Mouse (Mus musculus) layer of hippocampus, adult 9-10 months (tissue): Measurements from ENCODE around the gene Jrkl.

Source experiments
- DNase-seq: peaks from one replicate; pipeline ENCODE4 v3.0.0; 2022; ENCODE audit warnings: low spot score

Gene Jrkl

GRCm38 (mm10) chr9:13245481-13245880 lies at the start of gene Jrkl:
Gene Jrkl (minus strand): TSS chr9:13245829.
- peak; percentile 27 for DNase-seq

- no peak for DNase-seq
Measured at GRCm38 (mm10) chr9:13287482-13287881, 41.9 kb upstream of the Jrkl start.

- no peak for DNase-seq
Measured at GRCm38 (mm10) chr9:13273219-13273618, 27.6 kb upstream of the Jrkl start.

- DNase-seq = no peak
Measured at GRCm38 (mm10) chr9:13260980-13261379, 15.4 kb upstream of the Jrkl start.

- DNase-seq = no peak
Measured at GRCm38 (mm10) chr9:13258173-13258572, 12.5 kb upstream of the Jrkl start.

- DNase-seq = no peak
Measured at GRCm38 (mm10) chr9:13256726-13257125, 11.1 kb upstream of the Jrkl start.

- DNase-seq = no peak
Measured at GRCm38 (mm10) chr9:13251251-13251650, 5.6 kb upstream of the Jrkl start.

- DNase-seq = no peak
Measured at GRCm38 (mm10) chr9:13248104-13248503, 2.5 kb upstream of the Jrkl start.

- peak; percentile 11 for DNase-seq
Measured at GRCm38 (mm10) chr9:13246815-13247638, 1.4 kb upstream of the Jrkl start, which contains the start of gene Ccdc82. Gene Ccdc82 (plus strand): TSS chr9:13246955.

GRCm38 (mm10) chr9:13242321-13242720 lies 3.3 kb downstream of the Jrkl start:
- DNase-seq = no peak

GRCm38 (mm10) chr9:13231545-13232216 lies 13.9 kb downstream of the Jrkl start:
- no peak for DNase-seq

- DNase-seq = no peak
Measured at GRCm38 (mm10) chr9:13230553-13230952, 15.1 kb downstream of the Jrkl start.

GRCm38 (mm10) chr9:13225872-13226271 lies 19.8 kb downstream of the Jrkl start:
- DNase-seq = no peak

GRCm38 (mm10) chr9:13206369-13206768 lies 39.3 kb downstream of the Jrkl start:
- DNase-seq = no peak

GRCm38 (mm10) chr9:13203681-13204080 lies 41.9 kb downstream of the Jrkl start:
- DNase-seq = no peak

- no peak for DNase-seq
Measured at GRCm38 (mm10) chr9:13203109-13203508, 42.5 kb downstream of the Jrkl start.

GRCm38 (mm10) chr9:13200079-13200478 lies 45.5 kb downstream of the Jrkl start:
- DNase-seq = no peak

GRCm38 (mm10) chr9:13195762-13196161 lies 49.9 kb downstream of the Jrkl start:
- DNase-seq = peak; percentile 22

GRCm38 (mm10) chr9:13195268-13195667 lies 50.4 kb downstream of the Jrkl start:
- DNase-seq = peak; percentile 39

- DNase-seq = no peak
Measured at GRCm38 (mm10) chr9:13194619-13195018, 51.0 kb downstream of the Jrkl start.
